Mouse (Mus musculus) neutrophil, adult 5-6 weeks (primary cell): ENCODE data around the gene Gm21708. TPM values are rescaled to one million over a fixed set of nuclear protein-coding genes. Genes with fewer than 3 reads are reported as not detected.
"Not testable (repeated sequence)": the region's sequence is repeated elsewhere in the genome, so short reads cannot be mapped to it uniquely, and the experiment has no call there.

Source experiments
- ATAC-seq: fragments of 151-379, 151-347 bp; 2 replicates; pipeline ENCODE4 v1.8.0; 2017; ENCODE audit warnings: mild to moderate bottlenecking, moderate TSS enrichment; ENCODE audit not compliant: insufficient number of reproducible peaks, poor library complexity, low FRiP score, severe bottlenecking; ENCODE audit errors: extremely low read depth
- total RNA-seq: library from RNA; stranded (forward); fragments of 200-1000 nt; gene quantifications from 2 replicates; pipeline ENCODE4 v1.2.3, GENCODE M21; 2017

Gm21708 gene
- total RNA-seq, result not detected in 2 replicates

DNA sequence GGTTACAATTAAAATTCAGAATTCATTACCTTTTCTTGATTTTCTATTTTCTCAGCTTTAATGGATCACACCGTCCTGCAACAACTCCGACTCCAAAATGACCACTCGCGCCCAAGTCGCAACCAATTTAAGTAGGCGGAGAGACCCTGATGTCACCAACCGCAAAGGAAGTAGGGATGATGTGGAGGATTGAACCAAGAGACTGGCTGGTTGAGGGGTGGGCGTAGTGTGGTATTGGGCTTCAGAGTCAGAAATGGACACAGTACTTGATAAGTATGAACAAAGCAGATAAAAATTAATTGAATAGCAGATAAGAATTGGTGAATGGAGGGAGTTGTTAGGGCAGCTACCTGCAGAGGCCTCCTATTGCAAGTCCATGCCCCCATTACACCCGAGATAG lies at the start of gene Gm21708, which contains the start of gene Gm21704:
TSS of gene Gm21708 (minus strand) at position 101 of the 400 bp plus-strand sequence.
TSS of gene Gm21704 (minus strand) at position 101 of the 400 bp plus-strand sequence.
- not testable (repeated sequence) for ATAC-seq

Other genes with a start within 250 kb of the Gm21708 start
- gene Gm21677, start 103.7 kb downstream of the Gm21708 start, total RNA-seq, result not detected in 2 replicates
- gene Gm21693, start 64.8 kb downstream of the Gm21708 start, total RNA-seq, result not detected in 2 replicates
- gene Gm21704, start within 50 bp of the Gm21708 start, total RNA-seq, result not detected in 2 replicates